Mouse (Mus musculus): ENCODE measurements around the gene Neu3.

DNA sequence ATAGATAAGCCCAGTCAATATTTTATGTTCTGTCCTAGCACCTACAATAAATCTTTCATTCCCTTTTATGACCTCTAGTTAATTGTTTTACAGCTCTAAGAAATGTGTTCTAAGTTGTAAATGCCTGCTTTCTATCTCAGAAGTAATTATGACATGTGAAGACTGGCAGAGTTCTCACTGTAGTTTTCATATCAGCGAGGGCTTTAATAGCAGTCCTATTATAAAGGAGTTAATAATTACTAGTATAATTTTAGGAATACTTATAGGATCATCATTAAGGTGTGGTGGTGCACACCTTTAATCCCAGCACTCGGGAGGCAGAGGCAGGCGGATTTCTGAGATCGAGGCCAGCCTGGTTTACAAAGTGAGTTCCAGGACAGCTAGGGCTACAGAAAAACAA, 16.6 kb downstream of the Neu3 start:
- TF ChIP-seq GATA1 (IDR thresholded peaks at IDR 0.05; ENCODE audit: borderline replicate concordance, low read length) = no peak
- no peak for TF ChIP-seq FLI1 (IDR thresholded peaks at IDR 0.05; ENCODE audit: low read length)

All from megakaryocyte, embryonic 14.5 days (primary cell).